Mouse (Mus musculus): Measurements from ENCODE around the gene Usp19. TPM values are rescaled to one million over a fixed set of nuclear protein-coding genes. Genes with fewer than 3 reads are reported as not detected.

Gene Usp19
- polyA plus RNA-seq, 1 experiment from 2014 or later = 75.9 TPM

DNA sequence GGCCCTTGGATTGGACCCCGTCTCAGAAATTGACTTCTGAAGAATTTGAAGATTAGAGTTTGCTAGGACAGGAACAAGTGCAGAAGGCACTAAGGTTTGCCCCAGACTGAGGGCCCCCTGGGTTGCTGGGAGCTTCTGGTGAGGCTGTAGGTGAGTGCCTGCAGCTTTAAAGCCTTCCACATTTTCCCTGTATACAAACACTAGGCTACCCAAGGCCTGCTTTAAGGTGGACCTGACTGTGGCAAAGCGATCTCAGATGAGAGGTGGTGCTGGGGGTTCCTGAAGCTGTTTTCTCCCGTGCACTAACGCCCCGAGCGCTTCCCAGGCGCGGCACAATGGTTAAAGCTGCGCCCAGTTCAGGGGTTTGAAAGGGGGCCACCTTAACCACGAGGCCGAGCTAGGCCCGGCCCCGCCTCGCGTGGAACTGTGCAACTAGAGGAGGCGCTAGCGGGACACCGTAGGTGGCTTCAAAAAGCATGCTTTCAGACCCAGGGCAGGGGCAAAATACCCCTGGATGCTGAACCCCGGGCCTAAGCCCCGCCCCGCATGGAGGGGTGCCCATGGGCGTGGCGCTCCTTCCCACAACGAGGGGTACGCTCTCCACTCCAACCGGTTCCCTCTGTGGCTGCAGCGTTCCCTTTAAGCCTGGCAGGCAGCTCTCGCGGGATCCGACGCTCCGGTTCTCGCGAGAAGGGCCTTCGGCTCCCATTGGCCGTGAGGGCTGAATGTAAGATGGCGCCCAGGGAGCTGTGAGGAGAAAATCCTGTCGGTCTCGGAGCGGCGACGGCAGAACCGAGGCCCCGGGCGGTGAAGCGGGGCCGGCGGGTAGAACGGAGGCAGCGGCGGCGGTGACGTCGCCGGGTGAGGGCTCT lies 26.2 kb downstream of the Usp19 start, which contains the start of gene Qrich1:
Gene Qrich1 (plus strand): TSS at position 427 of the 872 bp plus-strand sequence.
- H3K4me1 ChIP-seq = peaks cover 22% of the 10 kb centered on the region
- peak within 1 kb of the TSS; percentile 96 for H3K9ac ChIP-seq
- peak within 1 kb of the TSS; percentile 98 for H3K27ac ChIP-seq
- H3K9me3 ChIP-seq = no peaks in the 10 kb centered on the region
- peak; percentile 96 for ATAC-seq (ENCODE audit: low FRiP score, low read depth)
- peak within 1 kb of the TSS; percentile 75 for H3K4me2 ChIP-seq (replicated peaks)
- H3K27me3 ChIP-seq = no peaks in the 10 kb centered on the region
- peak within 1 kb of the TSS; percentile 90 for H3K4me3 ChIP-seq
- WGBS = 2% methylated on average over 54 of the region's 55 CpGs
- H3K36me3 ChIP-seq = peaks cover 53% of the 10 kb centered on the region

- Histone ChIP-seq H3K9me3 (no peaks in the 10 kb centered on the region), H3K9ac (peak overlapping the region; percentile 96), H3K36me3 (peaks cover 45% of the 10 kb centered on the region), H3K27ac (peak overlapping the region; percentile 98), H3K4me1 (peaks cover 22% of the 10 kb centered on the region), H3K4me3 (peak overlapping the region; percentile 90), H3K4me2 (replicated peaks) (peak overlapping the region; percentile 75), H3K27me3 (no peaks in the 10 kb centered on the region)
- peak; percentile 82 for ATAC-seq (ENCODE audit: low FRiP score, low read depth)
- under 1% methylated on average over 66 of the region's 95 CpGs for WGBS
These were observed 27.0 kb downstream of the Usp19 start for GRCm38 (mm10) chr9:108517253-108517930.

DNA sequence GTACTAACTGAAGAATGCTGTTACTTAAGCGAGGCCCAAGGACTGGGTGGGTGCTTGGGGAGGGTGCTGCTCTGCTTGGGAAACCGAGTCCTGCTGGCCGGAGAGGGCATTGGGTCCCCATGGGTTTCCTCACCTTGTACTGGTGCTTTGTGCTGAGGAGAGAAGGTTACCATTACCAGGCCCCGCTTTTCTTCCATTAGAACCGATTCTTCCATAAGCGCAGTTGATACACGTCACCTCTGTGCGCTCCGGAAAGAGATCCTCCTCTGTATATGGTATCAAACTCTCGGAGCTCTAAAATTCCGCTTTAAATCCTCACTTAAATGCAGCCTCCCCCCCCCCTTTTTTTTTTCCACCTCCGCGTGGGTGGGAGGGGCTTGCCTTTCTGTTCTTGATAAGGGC lies 27.5 kb downstream of the Usp19 start:
- Histone ChIP-seq H3K9ac (peak overlapping the region; percentile 96), H3K4me2 (replicated peaks) (peak overlapping the region; percentile 70), H3K27ac (peak overlapping the region; percentile 98), H3K4me1 (peaks cover 22% of the 10 kb centered on the region), H3K4me3 (peak overlapping the region; percentile 90), H3K36me3 (peaks cover 40% of the 10 kb centered on the region), H3K9me3 (no peaks in the 10 kb centered on the region), H3K27me3 (no peaks in the 10 kb centered on the region)
- WGBS = under 1% methylated on average over 13 of the region's 13 CpGs
- peak; percentile 5; the same call in 1 of the 2 replicates for ATAC-seq (ENCODE audit: low FRiP score, low read depth)

- ATAC-seq (ENCODE audit: low FRiP score, low read depth) = no peak
- WGBS = 84% methylated on average over 2 of the region's 2 CpGs
These were observed 31.2 kb downstream of the Usp19 start for GRCm38 (mm10) chr9:108521604-108522003.

GRCm38 (mm10) chr9:108523341-108523740 lies 32.9 kb downstream of the Usp19 start:
- Histone ChIP-seq H3K27me3 (no peaks in the 10 kb centered on the region), H3K4me2 (replicated peaks) (no peak overlapping the region), H3K9ac (no peak overlapping the region), H3K36me3 (peaks cover 27% of the 10 kb centered on the region), H3K4me1 (peaks cover 13% of the 10 kb centered on the region), H3K27ac (no peak overlapping the region), H3K4me3 (no peak overlapping the region), H3K9me3 (no peaks in the 10 kb centered on the region)
- no peak for ATAC-seq (ENCODE audit: low FRiP score, low read depth)
- WGBS = 94% methylated on average over 4 of the region's 4 CpGs

More at GRCm38 (mm10) chr9:108521604-108522003, 31.2 kb downstream of the Usp19 start:
- Histone ChIP-seq H3K9ac (no peak overlapping the region), H3K4me2 (replicated peaks) (no peak overlapping the region), H3K27ac (no peak overlapping the region), H3K4me3 (no peak overlapping the region), H3K27me3 (no peaks in the 10 kb centered on the region), H3K36me3 (peaks cover 21% of the 10 kb centered on the region), H3K9me3 (no peaks in the 10 kb centered on the region), H3K4me1 (peaks cover 13% of the 10 kb centered on the region)

- ATAC-seq (ENCODE audit: low FRiP score, low read depth) = no peak
- no peaks in the 10 kb centered on the region for H3K27me3 ChIP-seq
- H3K9ac ChIP-seq = no peak overlapping the region
- no peak overlapping the region for H3K4me3 ChIP-seq
- peaks cover 39% of the 10 kb centered on the region for H3K36me3 ChIP-seq
- H3K4me1 ChIP-seq = no peaks in the 10 kb centered on the region
- H3K27ac ChIP-seq = no peak overlapping the region
- no peak overlapping the region for H3K4me2 ChIP-seq (replicated peaks)
- no peaks in the 10 kb centered on the region for H3K9me3 ChIP-seq
- 89% methylated on average over 3 of the region's 3 CpGs for whole genome bisulfite sequencing
These were observed 35.0 kb downstream of the Usp19 start for GRCm38 (mm10) chr9:108525400-108525799.

DNA sequence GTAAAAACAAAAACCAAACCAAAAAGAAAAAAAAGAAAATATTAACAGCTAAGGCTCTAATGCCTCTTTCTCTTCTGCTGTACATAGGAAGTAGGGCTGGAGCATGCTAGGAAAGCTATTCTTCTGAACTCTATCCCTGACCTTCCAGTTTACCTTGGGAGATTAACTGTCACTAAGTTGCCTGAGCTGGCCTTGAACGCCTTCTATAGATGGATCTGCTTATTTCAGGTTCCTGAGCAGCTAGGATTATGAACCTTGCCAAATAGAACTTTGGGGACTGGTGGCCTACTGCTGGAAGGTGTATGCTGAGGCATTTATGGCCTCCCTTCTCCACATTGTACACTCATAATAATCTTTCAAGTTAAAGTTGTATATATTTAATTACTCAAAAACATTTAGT lies 40.6 kb downstream of the Usp19 start:
- Histone ChIP-seq H3K4me1 (no peaks in the 10 kb centered on the region), H3K27ac (no peak overlapping the region), H3K9ac (no peak overlapping the region), H3K9me3 (no peaks in the 10 kb centered on the region), H3K4me3 (no peak overlapping the region), H3K4me2 (replicated peaks) (no peak overlapping the region), H3K27me3 (no peaks in the 10 kb centered on the region), H3K36me3 (peaks cover 80% of the 10 kb centered on the region)
- ATAC-seq (ENCODE audit: low FRiP score, low read depth) = no peak
- WGBS = 90% methylated on average over 1 of the region's 1 CpGs

DNA sequence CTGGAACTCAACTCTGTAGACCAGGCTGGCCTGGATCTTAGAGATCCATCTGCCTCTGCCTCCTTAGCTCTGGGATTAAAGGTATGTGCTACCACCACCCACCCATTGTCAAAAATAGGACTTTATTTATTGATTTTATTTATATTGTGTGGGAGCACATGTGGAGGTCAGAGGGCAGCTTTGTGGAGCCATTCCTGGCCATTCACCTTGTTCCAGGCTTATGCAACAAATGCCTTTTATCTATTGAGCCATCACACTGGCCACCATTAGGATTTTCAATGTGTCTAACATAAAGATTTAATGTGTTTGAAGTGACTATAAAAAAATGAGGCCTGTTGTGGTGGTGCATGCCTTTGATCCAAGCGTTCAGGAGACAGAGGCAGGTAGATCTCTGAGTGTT lies 41.1 kb downstream of the Usp19 start:
- peaks cover 85% of the 10 kb centered on the region for H3K36me3 ChIP-seq
- no peak overlapping the region for H3K9ac ChIP-seq
- H3K4me2 ChIP-seq (replicated peaks) = no peak overlapping the region
- H3K27me3 ChIP-seq = no peaks in the 10 kb centered on the region
- H3K4me1 ChIP-seq = no peaks in the 10 kb centered on the region
- no peaks in the 10 kb centered on the region for H3K9me3 ChIP-seq
- H3K4me3 ChIP-seq = no peak overlapping the region
- no peak for ATAC-seq (ENCODE audit: low FRiP score, low read depth)
- H3K27ac ChIP-seq = no peak overlapping the region
- 98% methylated on average over 1 of the region's 1 CpGs for WGBS

DNA sequence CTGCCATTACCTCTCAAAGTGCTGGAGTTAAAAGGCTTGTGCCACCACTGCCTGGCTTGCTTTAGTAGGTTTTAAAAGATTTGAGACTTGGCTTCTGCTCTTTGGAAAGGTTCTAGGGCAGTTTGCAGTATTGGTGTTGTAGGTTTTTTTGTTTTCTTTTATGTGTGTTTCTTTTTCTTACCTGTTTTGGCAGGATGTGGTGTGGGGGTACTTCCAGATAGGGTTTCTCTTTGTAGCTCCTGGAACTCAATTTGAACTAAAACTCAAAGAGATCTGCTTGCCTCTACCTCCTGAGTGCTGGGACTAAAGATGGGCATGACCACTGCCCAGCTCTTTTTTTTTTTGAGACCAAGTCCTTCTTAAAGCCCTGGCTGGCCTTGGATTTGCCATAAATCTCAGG lies 50.4 kb downstream of the Usp19 start:
- H3K27ac ChIP-seq = no peak overlapping the region
- no peak for ATAC-seq (ENCODE audit: low FRiP score, low read depth)
- peaks cover 93% of the 10 kb centered on the region for H3K36me3 ChIP-seq
- no peaks in the 10 kb centered on the region for H3K27me3 ChIP-seq
- no peak overlapping the region for H3K4me3 ChIP-seq
- no peaks in the 10 kb centered on the region for H3K4me1 ChIP-seq
- no peak overlapping the region for H3K4me2 ChIP-seq (replicated peaks)
- no peaks in the 10 kb centered on the region for H3K9me3 ChIP-seq
- no peak overlapping the region for H3K9ac ChIP-seq

GRCm38 (mm10) chr9:108545986-108546385 lies 55.6 kb downstream of the Usp19 start:
- Histone ChIP-seq H3K4me3 (no peak overlapping the region), H3K4me1 (no peaks in the 10 kb centered on the region), H3K9ac (no peak overlapping the region), H3K36me3 (peaks cover 93% of the 10 kb centered on the region), H3K27me3 (no peaks in the 10 kb centered on the region), H3K4me2 (replicated peaks) (no peak overlapping the region), H3K27ac (no peak overlapping the region), H3K9me3 (no peaks in the 10 kb centered on the region)
- no peak for ATAC-seq (ENCODE audit: low FRiP score, low read depth)
- 96% methylated on average over 3 of the region's 3 CpGs for WGBS

- WGBS = 95% methylated on average over 1 of the region's 1 CpGs
- no peak overlapping the region for H3K27ac ChIP-seq
- no peaks in the 10 kb centered on the region for H3K4me1 ChIP-seq
- peaks cover 88% of the 10 kb centered on the region for H3K36me3 ChIP-seq
- no peak for ATAC-seq (ENCODE audit: low FRiP score, low read depth)
- H3K4me2 ChIP-seq (replicated peaks) = no peak overlapping the region
- no peaks in the 10 kb centered on the region for H3K27me3 ChIP-seq
- H3K9ac ChIP-seq = no peak overlapping the region
- H3K4me3 ChIP-seq = no peak overlapping the region
- no peaks in the 10 kb centered on the region for H3K9me3 ChIP-seq
These were observed 56.5 kb downstream of the Usp19 start for GRCm38 (mm10) chr9:108546875-108547274.

All from limb, embryonic 13.5 days (tissue).